Mouse (Mus musculus) layer of hippocampus, postnatal 25 days (tissue): ENCODE results near the gene Ifi208. TPM values are rescaled to one million over a fixed set of nuclear protein-coding genes. Genes with fewer than 3 reads are reported as not detected.
"Not testable (repeated sequence)": the region's sequence is repeated elsewhere in the genome, so short reads cannot be mapped to it uniquely, and the experiment has no call there.

Source experiments
- DNase-seq, 2 experiments: peaks; one replicate each; pipeline ENCODE4 v3.0.0; 2022; ENCODE audit warnings: mixed read lengths in 2 of 2, low spot score in 1 of 2; ENCODE audit errors: extremely low spot score in 1 of 2
- microRNA-seq, 2 experiments: library from miRNA; unstranded; fragments of <30 nt; microRNA quantifications; one replicate each; pipeline ENCODE4 v1.2.0; 2021
- total RNA-seq, 2 experiments: library from RNA; stranded (reverse); gene quantifications; 2 replicates each; pipeline ENCODE4 v1.2.3; 2021

Ifi208 gene
- under 1 TPM in 1 of 2 experiments, not detected in 1; 0.15 TPM for total RNA-seq

- not testable (repeated sequence) for DNase-seq
These were observed at the start of gene Ifi208 for GRCm38 (mm10) chr1:173673458-173674097. Ifi208 (plus strand) TSS chr1:173673675.

- DNase-seq = no peak
These were observed 49.4 kb upstream of the Ifi208 start for GRCm38 (mm10) chr1:173624052-173624451.

- no peak for DNase-seq
These were observed 46.8 kb upstream of the Ifi208 start for GRCm38 (mm10) chr1:173626686-173627085.

- DNase-seq = not testable (repeated sequence)
These were observed 42.9 kb upstream of the Ifi208 start, which contains the start of gene Ifi209 for GRCm38 (mm10) chr1:173630622-173631021. Ifi209 (plus strand) TSS chr1:173630917.

- DNase-seq = no peak
These were observed 39.4 kb upstream of the Ifi208 start for GRCm38 (mm10) chr1:173633969-173634645.

- no peak for DNase-seq
These were observed 28.1 kb upstream of the Ifi208 start for GRCm38 (mm10) chr1:173645393-173645792.

- no peak for DNase-seq
These were observed 15.5 kb upstream of the Ifi208 start for GRCm38 (mm10) chr1:173657973-173658372.

- DNase-seq = not testable (repeated sequence)
These were observed 5.1 kb downstream of the Ifi208 start for GRCm38 (mm10) chr1:173678605-173679004.

GRCm38 (mm10) chr1:173694270-173694669 is 20.8 kb downstream of the Ifi208 start:
- no peak for DNase-seq

GRCm38 (mm10) chr1:173733219-173733618 is 59.7 kb downstream of the Ifi208 start:
- no peak for DNase-seq

- not testable (repeated sequence) for DNase-seq
These were observed 61.5 kb downstream of the Ifi208 start for GRCm38 (mm10) chr1:173735015-173735414.

GRCm38 (mm10) chr1:173736986-173737385 is 63.5 kb downstream of the Ifi208 start:
- no peak for DNase-seq

GRCm38 (mm10) chr1:173740537-173740936 is 67.1 kb downstream of the Ifi208 start:
- DNase-seq = no peak

- DNase-seq = no peak
These were observed 68.2 kb downstream of the Ifi208 start, which contains the start of gene Ifi207 for GRCm38 (mm10) chr1:173741656-173742055. Ifi207 (minus strand) TSS chr1:173741747.

- DNase-seq = no peak
These were observed 68.8 kb downstream of the Ifi208 start for GRCm38 (mm10) chr1:173742262-173742661.

Small RNAs within 50 kb of the gene (microRNA-seq; reads per million reads assigned to microRNA genes)
- gene Gm44339 = 0 reads per million in 2 experiments

Other genes with a start within 250 kb of the Ifi208 start
- not detected for gene Ifi206, start 182.6 kb upstream of the Ifi208 start, total RNA-seq
- gene Ifi214, start 137.7 kb upstream of the Ifi208 start, total RNA-seq = not detected
- not detected for gene Ifi213, start 74.4 kb upstream of the Ifi208 start, total RNA-seq
- under 1 TPM in 1 of 2 experiments, not detected in 1; 0.07 TPM for gene Ifi209, start 42.8 kb upstream of the Ifi208 start, total RNA-seq
- gene Ifi207, start 68.1 kb downstream of the Ifi208 start, total RNA-seq = under 1 TPM; 0.16 to 0.25 TPM
- gene Ifi204, start 93.3 kb downstream of the Ifi208 start, total RNA-seq = under 1 TPM; 0.22 to 0.23 TPM
- gene Ifi211, start 239.4 kb downstream of the Ifi208 start, total RNA-seq = not detected